Mouse (Mus musculus) testis, adult 2 months (tissue): ENCODE results near the gene Cacna1i.

Experiments
- CTCF ChIP-seq: fragments of 200-500 bp; IDR thresholded peaks from 2 replicates; pipeline ENCODE4 v1.5.1; 2012; ENCODE audit warnings: low read depth, mild to moderate bottlenecking, inconsistent platforms, low read length, moderate library complexity; ENCODE audit not compliant: control insufficient read depth, insufficient read depth, insufficient replicate concordance
- POLR2A ChIP-seq: fragments of 200-500 bp; IDR thresholded peaks from 2 replicates; pipeline ENCODE4 v1.6.1; 2012; ENCODE audit warnings: low read depth, mild to moderate bottlenecking, inconsistent platforms, low read length, moderate library complexity; ENCODE audit not compliant: control insufficient read depth

DNA sequence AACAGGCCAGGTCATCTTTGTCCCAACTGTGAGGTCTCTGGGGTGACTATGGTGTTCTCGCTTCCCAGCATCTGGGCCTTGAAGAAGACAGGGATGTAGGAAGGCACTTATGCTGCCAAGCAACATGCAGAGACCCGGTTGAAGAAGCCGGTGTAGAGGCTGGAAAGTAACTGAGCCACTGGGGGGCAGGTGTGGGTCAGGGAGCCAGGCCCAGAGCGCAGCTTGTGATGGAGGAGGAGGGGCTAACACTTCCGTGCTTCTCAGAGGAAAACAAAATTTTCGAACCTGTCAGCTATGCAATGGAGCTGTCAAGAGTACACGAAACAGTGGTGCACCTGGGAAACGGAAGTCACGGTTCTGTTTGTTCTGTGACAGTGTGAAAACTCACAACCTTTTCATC lies 9.9 kb upstream of the Cacna1i start:
- TF ChIP-seq CTCF (no peak), POLR2A (no peak)
